Mouse (Mus musculus) C2C12 (cell line): Measurements from ENCODE around the gene Pycr2.

Experiments used
- CTCF ChIP-seq: IDR thresholded peaks from one replicate; pipeline ENCODE4 v1.5.1; 2011; ENCODE audit not compliant: control insufficient read depth, insufficient read depth, insufficient read length
- MYOD1 ChIP-seq: IDR thresholded peaks from one replicate; pipeline ENCODE4 v1.6.1; 2011; ENCODE audit warnings: low read depth; ENCODE audit not compliant: control insufficient read depth, insufficient read length

DNA sequence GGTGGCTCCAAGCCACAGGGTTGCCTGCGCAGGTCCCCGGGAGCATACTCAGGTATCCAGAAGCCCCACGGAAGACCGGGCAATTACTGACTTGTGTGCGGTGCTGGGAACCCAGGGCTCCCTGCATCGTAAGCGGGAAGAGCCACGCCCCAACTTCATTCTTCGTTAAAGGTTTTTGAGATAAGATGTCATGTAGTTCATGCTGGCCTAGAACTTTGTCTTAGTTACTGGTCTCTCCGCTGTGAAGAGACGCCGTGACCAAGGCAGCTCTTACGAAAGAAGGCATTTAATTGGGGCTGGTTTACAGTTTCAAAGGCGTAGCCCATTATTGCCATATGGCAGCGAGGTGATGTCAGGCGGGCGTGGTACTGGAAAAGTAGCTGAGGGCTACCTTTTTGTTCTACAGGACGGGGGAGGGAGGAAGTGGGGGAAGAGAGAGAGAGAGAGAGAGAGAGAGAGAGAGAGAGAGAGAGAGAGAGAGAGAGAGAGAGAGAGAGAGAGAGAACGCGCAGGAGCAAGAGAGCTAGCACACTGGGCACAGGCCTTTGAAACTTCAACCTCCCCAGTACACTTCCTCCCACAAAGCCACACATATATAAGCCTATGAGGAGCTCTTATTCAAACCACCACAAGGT, 7.7 kb downstream of the Pycr2 start:
- TF ChIP-seq CTCF (no peak), MYOD1 (no peak)
